ENCODE assay signal across 1 mouse cellular context in the genomic region with DNA sequence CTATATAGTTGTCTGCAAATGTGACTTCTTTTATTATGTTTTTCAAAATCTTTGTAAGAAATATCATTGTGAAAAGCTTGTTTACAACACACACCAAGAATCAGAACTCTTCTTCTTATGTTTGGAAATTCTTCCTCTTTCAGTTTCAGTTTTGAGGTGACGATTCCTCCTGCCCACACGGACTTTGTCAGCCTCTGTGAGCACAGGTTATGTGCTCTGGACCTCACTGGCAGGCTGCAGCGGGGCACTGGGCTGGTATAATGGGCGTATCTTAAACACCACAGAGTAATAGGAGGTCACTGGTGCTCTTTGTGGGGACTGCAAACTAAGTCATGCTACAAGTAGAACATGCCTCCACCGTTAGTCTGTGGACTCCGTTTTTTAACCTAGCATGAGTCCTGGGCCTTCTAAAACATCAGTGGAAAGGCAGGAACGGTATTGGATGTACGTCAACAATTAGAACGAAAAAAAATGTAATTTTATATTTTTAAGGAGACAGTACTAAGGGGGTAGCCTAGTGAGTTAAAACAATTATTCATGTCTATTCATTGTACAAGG.
TF ChIP-seq lines count a peak whose summit lies in the region.

No protein-coding gene starts in this region.

TF ChIP-seq in CH12.LX, 34 proteins besides CTCF, POLR2A, EP300 and RAD21 (continued from another document):
- TF ChIP-seq UBTF (IDR thresholded peaks at IDR 0.05; ENCODE audit: low read depth, low read length) = no peak
- 0 out of 2 replicates have a peak, but pooled peaks have one; percentile 51 for TF ChIP-seq SIN3A (IDR thresholded peaks at IDR 0.05; ENCODE audit: low read length)
- TF ChIP-seq ZNF384 (IDR thresholded peaks at IDR 0.05; ENCODE audit: low read depth, low read length) = no peak
- TF ChIP-seq JUN (IDR thresholded peaks at IDR 0.05; ENCODE audit: insufficient read depth, low read depth, low read length) = no peak
- no peak for TF ChIP-seq PAX5 (IDR thresholded peaks at IDR 0.05; ENCODE audit: low read length)
- 0 out of 2 replicates have a peak, but pooled peaks have one; percentile 9 for TF ChIP-seq MEF2A (IDR thresholded peaks at IDR 0.05; ENCODE audit: borderline replicate concordance, low read depth, low read length)
- peak; percentile 84 for TF ChIP-seq IRF4 (IDR thresholded peaks at IDR 0.05; ENCODE audit: low read depth, low read length)
- TF ChIP-seq CHD1 (IDR thresholded peaks at IDR 0.05; ENCODE audit: low read depth, low read length) = no peak; the same call in 1 of the 2 replicates
